Mouse (Mus musculus) kidney, adult 2 months (tissue): ENCODE results near the gene Thbs1.

Source experiments
- CTCF ChIP-seq: fragments of 200-500 bp; conservative IDR thresholded peaks from 2 replicates; pipeline ENCODE4 v1.5.1; 2011; ENCODE audit warnings: low read depth, mild to moderate bottlenecking, control low read depth, low read length, moderate library complexity, mixed read lengths; ENCODE audit not compliant: insufficient read depth, insufficient read length
- POLR2A ChIP-seq: fragments of 200-500 bp; IDR thresholded peaks from one replicate; pipeline ENCODE4 v1.6.1; 2011; ENCODE audit warnings: low read depth, low read length, control low read depth

- TF ChIP-seq CTCF (no peak), POLR2A (no peak)
These were observed 762 bp downstream of the Thbs1 start for GRCm38 (mm10) chr2:118112438-118112837.
